Mouse (Mus musculus): ENCODE measurements around the gene Kif28.
"Not testable (repeated sequence)": the region's sequence is repeated elsewhere in the genome, so short reads cannot be mapped to it uniquely, and the experiment has no call there.

Kif28 gene

DNA sequence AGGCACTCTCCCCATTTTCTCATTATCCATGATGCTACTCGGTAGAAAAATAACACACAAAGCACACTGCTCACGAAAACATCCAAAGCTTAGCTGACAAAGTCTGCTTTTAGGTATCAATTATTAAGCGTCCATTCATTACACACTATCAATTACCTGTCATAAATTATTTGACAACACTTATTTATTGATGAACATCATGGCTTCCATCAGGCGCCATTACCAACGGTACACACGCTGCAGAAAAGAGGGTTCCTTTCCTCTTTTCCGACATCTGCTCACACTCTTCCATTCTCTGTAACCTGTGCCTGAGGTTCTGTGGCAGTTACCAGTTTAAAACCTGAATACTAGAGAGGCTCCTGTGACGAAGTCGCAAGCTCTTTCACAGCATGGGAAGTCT lies at the start of gene Kif28:
Kif28 (minus strand) TSS at position 101 of the 400 bp plus-strand sequence.
- no peak for DNase-seq

DNA sequence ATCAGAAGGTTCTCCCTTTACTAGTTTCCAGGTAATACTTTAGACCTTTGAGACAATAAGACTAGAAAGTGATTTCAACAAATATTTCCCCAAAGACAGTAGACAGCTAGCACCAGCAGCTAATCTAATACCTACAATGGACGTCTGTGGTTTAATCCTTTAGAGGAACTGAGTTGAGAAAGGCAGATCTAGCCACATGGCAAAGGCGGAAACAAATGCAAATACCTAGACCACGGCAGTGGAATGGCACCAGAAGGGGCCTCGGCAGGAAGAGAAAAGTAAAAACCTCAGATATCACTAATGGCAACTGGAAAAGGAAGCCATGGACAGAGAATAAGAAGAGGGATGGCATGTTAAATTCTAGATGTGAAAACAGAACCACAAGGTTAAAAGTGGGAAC lies 42.2 kb upstream of the Kif28 start:
- peak; percentile 11 for DNase-seq

DNA sequence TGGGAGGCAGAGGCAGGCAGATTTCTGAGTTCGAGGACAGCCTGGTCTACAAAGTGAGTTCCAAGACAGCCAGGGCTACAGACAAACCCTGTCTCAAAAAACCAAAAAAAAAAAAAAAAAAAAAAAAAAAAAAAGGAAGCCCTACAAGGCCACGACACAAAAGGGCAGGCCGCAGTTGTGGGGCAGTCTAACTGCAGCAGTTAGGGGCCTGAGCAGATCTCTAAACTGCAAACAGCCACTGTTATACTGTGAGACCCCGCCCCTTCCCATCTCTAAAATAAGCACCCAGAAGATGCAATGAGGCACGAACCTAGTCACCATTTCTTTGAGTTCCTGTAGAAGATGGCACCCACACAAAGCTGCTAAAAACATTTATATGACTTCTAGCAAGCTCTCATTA lies 40.4 kb upstream of the Kif28 start:
- DNase-seq: no peak

DNA sequence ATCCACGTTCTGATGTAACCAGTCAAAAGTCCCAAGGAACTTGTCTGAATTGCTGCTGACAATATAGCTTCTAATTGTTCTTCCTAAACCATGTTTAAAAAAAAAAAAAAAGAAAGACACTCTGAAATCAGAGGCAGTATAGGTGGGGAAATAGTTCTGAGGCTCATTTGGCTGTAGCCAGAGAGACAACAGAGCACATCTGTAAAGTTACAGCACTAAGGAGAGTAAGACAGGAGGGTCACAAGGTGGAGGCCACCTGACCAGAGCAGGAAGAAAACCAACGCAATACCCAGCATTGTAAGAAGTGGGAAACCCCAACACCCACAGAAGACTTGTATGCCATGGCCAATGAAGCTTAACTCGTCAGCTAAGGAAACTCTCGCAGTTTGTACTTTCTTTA lies 39.0 kb upstream of the Kif28 start:
- DNase-seq: no peak

DNA sequence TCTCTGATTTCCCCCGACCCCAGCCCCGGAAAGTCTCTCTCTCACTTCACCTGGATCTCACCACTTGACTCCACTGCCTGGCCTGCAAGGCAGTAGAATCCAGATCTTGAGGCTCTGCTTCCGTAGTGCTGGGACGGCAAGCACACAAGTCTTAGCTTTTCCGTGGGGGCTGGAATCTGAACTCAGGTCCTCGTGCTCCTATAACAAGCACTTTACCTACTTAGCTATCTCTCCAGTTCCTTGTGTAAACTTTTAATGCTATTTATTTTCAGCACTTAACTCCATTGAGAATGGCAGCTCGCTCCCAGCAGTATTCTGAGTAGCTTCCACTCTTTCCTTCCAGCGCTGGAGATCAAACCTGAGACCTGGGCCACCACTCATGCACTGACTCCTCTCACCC lies 31.8 kb upstream of the Kif28 start:
- DNase-seq: peak; percentile 59

DNA sequence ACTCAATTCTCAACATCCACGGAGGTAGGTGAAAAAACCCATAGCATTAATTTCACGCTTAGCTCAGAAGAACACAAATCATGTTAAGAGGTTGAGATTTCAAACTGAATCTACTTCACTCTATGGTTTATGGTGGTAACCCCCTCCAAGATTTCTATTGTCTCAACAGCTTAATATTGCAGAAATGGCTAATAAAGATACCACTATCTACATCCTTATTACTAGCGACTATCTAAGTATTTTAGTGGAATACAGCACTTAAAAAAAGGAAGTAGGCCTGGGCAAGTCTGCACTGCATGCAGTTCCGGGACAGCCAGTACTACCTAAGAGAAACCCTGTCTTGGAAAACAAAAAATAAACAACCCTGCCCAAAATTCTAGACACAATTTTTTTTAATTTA lies 15.5 kb upstream of the Kif28 start:
- no peak for DNase-seq

DNA sequence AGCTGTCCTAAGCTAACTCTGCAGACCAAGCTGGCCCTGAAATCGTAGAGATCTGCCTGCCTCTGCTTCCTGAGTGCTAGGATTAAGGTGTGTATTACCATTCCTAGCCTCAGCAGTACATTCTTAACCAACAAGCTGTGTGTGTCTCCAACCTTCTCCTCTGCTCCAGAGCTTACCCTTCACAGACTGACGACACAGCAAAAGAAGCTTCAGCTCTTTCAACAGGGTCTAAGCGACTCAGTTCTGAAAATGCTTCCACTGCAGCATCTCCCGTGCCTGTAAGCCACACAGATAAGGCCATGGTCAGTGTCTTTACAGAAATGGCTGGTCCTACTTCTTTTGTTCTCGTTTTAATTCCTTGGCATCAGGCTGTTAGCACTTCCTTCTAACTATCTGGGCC lies 15.0 kb upstream of the Kif28 start:
- no peak for DNase-seq

DNA sequence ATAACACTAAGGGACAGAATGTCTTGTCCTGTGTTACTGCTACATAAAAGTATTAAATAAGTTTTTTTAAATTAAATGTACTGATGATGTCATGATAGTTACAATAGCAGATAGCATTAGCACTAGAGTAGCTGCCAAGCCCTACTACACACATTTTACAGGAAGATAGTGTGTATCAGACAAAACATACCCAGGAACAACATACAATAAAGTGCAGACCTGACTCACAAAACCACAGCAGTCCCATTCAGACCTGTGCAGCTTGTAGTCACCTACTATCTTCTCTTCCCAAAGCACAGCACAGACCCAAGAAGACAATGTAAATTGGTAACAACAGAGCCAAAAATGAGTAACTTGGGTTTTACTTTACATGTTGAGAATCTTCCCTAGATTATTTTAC lies 11.4 kb upstream of the Kif28 start:
- no peak for DNase-seq

DNA sequence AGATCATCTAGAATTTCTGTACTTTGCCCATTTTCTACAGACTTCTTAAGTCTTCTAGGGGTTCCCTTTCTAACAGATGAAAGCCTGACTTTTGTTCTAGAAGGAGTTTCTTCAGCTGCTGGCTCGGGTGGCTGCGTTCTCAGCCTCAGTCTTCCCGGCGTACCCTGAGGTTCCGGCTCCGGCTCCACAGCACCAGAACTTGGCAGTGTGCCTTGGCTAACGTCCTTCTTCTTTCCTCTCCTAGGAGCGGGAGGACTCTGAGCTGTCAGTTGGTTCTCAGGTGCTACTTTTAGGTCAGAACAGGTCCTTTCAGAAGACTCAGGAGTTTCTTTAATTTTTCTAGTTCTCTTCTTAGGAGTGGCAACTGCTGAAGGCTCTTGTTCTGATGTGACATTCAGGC lies 7.9 kb upstream of the Kif28 start:
- no peak for DNase-seq

DNA sequence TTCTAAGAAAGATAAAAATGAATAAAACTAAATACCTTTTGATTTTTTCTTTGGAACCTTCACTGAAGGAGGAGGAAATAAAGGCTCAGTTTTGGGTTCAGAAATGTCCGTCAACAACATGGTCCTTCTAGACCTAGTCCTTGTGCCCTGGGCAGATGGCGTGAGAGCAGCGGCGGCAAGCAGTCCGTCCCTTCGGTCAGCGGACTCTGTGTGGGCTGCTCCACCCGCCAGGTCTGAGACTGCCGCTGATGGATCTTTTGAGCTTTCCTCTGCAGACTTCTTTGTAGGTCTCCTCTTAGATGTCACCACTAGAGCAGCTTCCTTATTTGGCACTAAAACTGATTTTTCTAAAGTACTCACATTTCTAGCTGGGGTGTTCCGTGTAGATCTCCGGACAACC lies 7.2 kb upstream of the Kif28 start:
- no peak for DNase-seq

DNA sequence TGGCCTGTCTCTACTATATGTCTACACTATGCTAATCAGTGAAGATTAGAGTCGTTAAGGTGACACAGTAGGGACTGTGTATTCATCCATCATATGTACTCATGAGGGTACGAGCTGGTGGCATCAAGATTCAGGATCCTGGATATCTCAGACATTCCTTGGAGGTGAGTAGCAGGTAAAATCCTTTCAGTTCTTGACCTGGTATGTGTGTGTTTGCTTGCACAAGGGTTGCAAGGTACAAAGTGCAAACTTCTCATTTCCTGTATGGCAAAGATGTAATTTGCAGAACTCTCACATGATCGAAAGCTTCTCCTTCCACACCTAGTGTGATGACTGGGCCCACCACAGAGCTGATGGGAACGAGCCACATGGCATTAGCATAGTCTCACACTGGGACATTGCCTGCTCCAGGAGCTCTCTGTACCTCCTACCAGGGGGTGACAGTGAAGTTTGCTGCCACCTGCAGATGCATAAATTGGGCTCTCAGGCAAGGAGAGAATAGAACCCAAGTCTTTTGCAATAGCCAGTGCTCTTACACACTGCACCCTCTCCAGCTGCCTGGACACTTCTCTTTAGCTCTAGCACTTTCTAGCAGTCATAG lies 1.4 kb downstream of the Kif28 start:
- no peak for DNase-seq

DNA sequence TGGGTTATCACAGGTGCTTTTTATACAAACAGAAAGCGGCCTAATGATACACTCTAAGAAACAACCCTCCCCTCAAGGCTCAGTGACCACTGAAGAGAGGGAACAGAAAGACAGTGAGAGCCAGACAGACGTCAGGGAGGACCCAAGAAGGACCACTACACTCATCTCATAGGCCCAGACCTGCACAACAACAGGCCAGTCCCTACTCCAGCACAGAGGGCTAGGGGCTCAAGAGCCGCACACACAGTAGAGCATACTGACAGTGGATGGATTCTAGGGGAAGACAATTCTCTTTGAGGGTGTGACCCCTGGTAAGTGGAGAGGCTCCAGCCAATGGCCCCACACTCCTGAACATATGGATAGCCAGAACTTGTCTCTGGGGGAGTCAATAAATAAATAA lies 8.6 kb downstream of the Kif28 start:
- no peak for DNase-seq

DNA sequence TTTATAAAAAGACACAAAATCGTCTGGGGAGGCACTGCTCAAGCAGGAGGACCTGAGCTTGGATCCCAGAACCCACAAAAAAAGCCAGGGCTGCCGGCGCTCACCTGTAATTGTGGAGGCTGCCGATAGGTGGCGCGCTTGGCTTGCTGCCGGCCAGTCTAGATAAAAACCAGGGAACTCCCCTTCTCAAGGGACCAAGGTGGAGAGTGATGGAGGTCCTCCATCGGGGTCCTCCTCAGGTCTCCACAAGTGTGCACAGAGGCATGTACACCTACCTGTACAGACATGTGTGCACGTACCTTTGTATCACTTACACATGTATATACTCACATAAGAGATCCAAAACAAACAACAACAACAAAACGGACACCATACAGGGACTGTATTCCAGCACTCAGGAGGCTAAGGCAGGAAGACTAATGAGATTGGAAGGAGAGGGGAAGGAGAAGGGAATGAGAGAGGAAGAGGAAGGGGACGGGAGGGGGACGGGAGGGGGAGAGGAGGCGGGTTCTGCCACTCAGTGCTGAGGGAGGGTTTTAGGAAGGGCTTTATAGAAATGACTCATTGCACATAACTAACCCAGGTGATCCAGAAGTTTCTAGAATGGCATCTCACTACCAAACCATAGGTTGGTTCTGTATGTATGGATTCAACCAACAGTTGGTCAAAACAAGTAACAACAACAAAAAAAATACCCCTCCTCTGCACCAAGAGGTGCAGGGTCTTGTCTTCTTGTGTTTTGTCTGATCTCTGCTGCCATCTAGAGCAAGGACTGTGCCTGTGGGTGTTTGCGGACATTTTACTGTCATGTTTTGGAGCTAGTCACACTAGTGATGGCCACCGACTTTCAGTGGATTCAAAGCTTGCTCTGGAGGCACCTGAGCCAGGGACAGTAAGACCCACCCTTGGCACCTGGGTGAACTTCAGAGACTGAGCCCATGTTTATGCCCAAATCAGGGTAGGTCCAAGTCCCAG lies 10.3 kb downstream of the Kif28 start:
- DNase-seq: peak; percentile 62

DNA sequence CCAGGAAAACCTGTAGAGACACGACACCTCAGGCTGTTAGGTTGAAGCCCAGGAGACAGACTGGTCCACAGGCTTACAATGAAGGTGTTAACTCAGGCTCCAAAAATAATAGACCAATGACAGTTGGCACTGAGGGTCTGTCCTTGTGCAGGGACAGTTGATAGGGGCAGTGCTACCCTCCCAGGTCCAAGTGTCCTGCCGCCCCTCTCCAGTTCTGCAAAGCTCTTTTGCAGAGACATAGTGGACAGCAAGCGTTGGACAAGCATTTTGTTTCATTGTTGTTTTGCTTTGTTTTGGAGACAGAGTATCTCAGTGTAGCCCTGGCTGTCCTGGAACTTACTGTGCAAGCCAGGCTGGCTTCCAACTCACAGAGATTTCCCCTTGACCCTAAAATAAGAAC lies 13.7 kb downstream of the Kif28 start:
- no peak for DNase-seq

DNA sequence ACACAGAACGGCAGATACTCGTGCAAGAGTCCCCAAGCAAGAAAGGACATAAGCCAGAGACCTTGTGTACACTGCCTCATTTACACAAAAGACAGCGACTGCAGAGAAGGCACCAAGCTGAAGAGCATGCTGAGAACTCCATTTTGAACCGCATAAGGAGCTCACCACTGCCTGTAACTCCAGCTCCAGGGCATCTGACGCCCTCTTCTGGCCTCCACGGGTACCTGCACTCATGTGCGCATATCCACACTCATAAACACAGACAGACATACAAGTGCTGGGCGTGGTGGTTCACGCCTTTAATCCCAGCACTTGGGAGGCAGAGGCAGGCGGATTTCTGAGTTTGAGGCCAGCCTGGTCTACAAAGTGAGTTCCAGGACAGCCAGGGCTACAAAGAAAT lies 16.4 kb downstream of the Kif28 start:
- DNase-seq: no peak

DNA sequence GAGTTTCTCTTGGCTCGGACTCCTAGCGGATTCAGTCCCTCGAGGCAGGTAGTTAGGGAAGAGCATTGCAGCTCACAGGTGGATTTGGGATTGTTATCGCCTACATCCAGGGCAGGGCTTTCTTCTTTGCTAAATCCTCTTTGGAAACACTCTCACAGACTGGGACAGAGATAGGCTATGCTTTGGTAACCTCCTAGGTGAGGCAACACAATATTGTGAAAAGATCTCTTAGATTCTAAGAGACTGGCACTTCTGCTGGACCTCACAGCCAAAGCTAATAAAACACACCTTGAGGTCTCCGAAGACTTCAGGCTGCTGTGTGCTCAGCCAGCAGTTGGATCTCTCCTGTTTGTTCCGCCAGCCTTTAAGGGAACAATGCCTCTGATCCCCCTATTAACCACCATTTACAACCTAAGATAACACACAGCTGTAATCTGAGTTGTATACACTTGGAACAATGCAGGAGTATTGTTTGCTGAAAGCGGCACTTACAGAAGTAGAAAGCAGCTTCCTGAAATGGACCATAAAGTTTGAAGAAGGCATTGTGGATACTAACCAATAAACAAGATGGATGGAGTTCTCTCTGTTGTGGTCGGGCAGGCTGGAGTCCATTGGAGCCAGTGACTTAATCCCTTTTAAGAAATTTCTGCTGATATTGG lies 22.1 kb downstream of the Kif28 start:
- no peak for DNase-seq

DNA sequence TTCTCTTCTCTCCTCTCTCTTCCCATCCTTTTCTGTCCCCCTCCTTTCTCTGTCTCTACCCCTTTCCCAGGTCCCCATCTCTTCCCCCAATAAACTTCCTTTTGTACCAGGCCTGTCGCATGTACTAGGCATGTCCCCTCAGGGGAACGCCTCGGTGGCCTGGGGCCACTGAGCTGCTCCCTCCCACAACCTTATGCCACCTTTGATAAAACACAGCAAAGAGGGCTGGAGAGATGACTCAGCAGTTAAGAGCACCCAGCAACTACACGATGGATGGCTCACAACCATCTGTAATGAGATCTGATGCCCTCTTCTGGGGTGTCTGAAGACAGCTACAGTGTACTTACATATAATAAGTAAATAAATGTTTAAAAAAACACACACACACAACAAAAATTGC lies 29.3 kb downstream of the Kif28 start:
- no peak for DNase-seq

DNA sequence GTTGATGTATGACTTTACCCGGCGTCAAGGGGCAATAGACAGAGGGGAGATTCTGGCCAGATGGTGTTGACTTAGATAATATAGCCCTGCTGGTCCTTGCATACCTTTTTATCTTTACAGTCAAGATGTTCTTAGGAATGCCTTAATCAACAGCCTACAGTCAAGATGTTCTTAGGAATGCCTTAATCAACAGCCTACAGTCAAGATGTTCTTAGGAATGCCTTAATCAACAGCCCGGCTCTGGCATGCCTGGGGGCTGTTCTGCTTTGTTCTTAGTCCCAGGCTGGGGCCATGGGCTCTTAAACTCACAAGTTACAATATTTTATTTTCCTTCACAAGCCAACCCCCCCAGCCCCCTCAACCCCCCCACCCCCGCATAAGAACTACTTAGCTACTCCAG lies 29.8 kb downstream of the Kif28 start:
- not testable (repeated sequence) for DNase-seq

DNA sequence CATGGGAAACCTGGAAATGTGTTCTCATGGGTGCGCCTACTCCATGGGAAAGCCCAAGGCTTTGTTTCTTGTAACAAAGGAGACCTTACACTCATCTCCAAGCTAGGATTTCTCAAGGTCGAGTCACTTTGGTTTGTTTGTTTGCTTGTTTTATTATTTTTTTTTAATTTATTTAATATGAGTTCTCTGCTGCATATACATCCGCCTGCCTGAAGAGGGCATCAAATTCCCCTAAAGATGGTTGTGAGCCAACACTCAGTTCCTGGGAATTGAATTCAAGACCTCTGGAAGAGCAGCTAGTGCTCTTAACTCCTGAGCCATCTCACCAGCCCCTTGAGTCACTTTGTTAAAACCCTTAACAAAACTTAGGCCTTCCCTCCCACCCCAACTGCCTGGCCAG lies 31.7 kb downstream of the Kif28 start:
- DNase-seq: no peak

DNA sequence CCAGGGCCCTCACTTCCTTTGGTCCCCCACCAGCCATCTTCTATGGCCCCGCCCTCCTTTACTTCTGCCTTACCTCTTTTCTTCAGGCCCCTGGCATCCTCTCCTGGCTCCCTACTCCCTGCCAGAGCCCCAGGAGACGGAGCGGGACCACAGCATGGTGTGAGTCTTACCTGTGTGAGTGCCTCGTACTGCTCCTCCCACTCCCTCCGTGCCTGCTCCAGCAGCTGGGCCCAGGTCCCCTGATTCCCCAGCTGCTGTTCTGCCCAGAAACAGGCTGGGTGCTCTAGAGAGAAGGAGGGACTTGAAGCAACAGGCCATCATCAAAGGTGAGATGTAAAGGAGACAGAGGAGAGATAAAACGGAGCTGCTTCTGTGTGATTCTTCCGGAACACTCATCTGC lies 32.4 kb downstream of the Kif28 start:
- no peak for DNase-seq

DNA sequence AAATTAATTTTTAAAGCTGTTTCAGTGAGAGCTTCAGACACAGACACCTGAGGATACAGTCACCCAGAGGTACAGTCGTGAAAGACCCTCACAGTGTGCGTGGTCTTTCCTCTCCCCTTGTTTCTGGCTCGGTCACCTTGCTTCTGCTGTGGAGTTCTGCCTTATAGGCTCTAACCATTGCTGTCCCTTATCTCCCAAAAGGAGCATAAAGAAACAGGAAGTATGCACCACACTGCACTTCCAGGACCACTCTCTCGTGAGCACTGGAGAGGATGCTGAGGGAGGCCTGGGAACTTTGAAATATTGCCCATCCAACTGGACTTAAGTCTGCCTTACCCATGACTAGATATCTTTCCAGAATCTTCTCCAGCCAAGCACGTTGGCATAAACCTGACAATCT lies 34.3 kb downstream of the Kif28 start:
- DNase-seq: no peak

DNA sequence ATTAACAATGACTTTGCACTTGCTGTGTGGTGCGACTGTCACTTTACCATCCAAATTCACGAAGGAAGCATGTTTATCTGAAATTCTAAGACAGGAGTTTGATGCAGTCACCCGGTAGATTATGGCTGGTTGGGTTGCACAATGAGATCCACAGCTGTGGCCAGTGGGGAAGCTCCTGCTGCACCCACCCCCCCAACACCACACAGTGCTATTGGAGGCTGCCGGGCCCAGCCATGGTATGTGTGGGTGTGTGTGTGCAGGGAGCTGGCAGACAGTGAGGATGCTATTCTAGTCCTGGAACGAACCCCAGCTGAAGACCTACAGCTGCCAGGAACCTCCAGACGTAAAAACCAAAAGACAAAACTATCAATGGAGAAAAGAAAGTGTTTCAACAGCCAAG lies 35.7 kb downstream of the Kif28 start:
- DNase-seq: peak; percentile 9

DNA sequence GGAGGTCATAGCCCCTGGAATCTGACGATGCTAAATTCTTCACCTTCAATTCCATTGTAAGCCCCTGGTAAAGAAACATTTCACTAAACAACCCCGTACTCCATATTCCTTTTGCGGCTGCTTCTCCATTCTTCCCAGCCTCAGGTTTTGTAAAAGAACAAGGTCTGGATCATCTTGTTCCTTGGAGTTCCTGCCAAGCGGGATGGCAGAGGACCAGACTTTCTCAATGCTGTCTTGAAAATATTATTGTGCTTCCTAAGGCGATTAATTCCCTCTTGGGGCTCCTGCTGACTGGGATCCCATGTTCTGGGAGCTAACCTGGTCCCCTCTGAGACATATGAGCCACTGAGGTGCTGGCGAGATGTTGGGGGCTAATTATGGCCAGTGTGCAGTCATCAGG lies 39.9 kb downstream of the Kif28 start:
- peak; percentile 27 for DNase-seq

DNA sequence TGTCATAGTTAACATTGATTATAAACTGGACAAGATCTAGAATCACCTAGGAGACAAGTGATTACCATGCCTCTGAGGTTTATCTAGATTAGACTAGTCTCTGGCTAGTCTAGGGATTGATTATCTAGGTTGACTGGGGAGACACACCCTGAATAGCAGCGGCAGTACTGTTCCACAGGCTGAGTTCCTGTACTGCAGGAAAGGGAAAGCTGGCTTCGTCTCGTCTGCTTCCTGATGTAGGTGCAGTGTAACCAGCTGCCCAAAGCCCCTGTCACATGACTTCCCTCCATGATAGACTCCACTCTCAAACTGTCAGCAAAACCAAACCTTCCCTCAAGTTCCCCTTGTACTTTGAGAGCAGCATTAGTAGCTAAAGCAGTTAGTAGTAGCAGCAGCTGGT lies 40.9 kb downstream of the Kif28 start:
- no peak for DNase-seq
